Mouse (Mus musculus) myocyte (in vitro differentiated cells): Measurements from ENCODE around the gene Whamm. TPM values are rescaled to one million over a fixed set of nuclear protein-coding genes. Genes with fewer than 3 reads are reported as not detected.

ENCODE experiments used
- H3K27me3 ChIP-seq: one replicate; pipeline ENCODE4 v1.6.1; 2011; ENCODE audit not compliant: control insufficient read depth, insufficient read depth, insufficient read length
- H3K36me3 ChIP-seq: one replicate; pipeline ENCODE4 v1.6.1; 2011; ENCODE audit not compliant: control insufficient read depth, insufficient read depth
- H3K4me2 ChIP-seq: one replicate; pipeline ENCODE4 v1.6.1; 2011; ENCODE audit warnings: low read depth, control low read depth
- H3K4me3 ChIP-seq: one replicate; pipeline ENCODE4 v1.5.1; 2011; ENCODE audit warnings: mild to moderate bottlenecking, control low read depth, moderate library complexity
- H3K79me2 ChIP-seq: one replicate; pipeline ENCODE4 v1.6.1; 2011; ENCODE audit not compliant: control insufficient read depth, insufficient read depth
- H3ac ChIP-seq: one replicate; pipeline ENCODE4 v1.6.1; 2011; ENCODE audit not compliant: control insufficient read depth, insufficient read length
- CEBPB ChIP-seq: IDR thresholded peaks from 2 replicates; pipeline ENCODE4 v1.6.1; 2011; ENCODE audit warnings: mild to moderate bottlenecking, moderate library complexity; ENCODE audit not compliant: poor library complexity, insufficient read depth, severe bottlenecking
- E2F4 ChIP-seq: IDR thresholded peaks from one replicate; pipeline ENCODE4 v1.6.1; 2011; ENCODE audit warnings: mild to moderate bottlenecking, control low read depth, moderate library complexity; ENCODE audit not compliant: insufficient read depth
- MAX ChIP-seq: IDR thresholded peaks from one replicate; pipeline ENCODE4 v1.6.1; 2011; ENCODE audit warnings: low read depth, mild to moderate bottlenecking, control low read depth
- MYOD1 ChIP-seq, 3 experiments: IDR thresholded peaks; one replicate each; pipeline ENCODE4 v1.6.1; 2011; ENCODE audit warnings: control low read depth in 2 of 3, low read depth in 2 of 3, mild to moderate bottlenecking in 2 of 3, moderate library complexity in 1 of 3; ENCODE audit not compliant: insufficient read length in 2 of 3, control insufficient read depth in 1 of 3
- MYOG ChIP-seq, 3 experiments: IDR thresholded peaks; one replicate each; pipeline ENCODE4 v1.6.1; 2011; ENCODE audit warnings: control low read depth in 2 of 3, low read depth in 2 of 3, mild to moderate bottlenecking in 2 of 3; ENCODE audit not compliant: insufficient read length in 2 of 3, control insufficient read depth in 1 of 3, insufficient read depth in 1 of 3
- POLR2A ChIP-seq: IDR thresholded peaks from one replicate; pipeline ENCODE4 v1.6.1; 2011; ENCODE audit warnings: low read depth, mild to moderate bottlenecking, control low read depth, moderate library complexity; ENCODE audit not compliant: insufficient read length
- POLR2AphosphoS2 ChIP-seq: IDR thresholded peaks from one replicate; pipeline ENCODE4 v1.6.1; 2011; ENCODE audit warnings: low read depth, control low read depth; ENCODE audit not compliant: insufficient read length
- REST ChIP-seq: IDR thresholded peaks from one replicate; pipeline ENCODE4 v1.6.1; 2011; ENCODE audit warnings: mild to moderate bottlenecking, control low read depth, moderate library complexity; ENCODE audit not compliant: insufficient read depth, insufficient read length
- SRF ChIP-seq: IDR thresholded peaks from one replicate; pipeline ENCODE4 v1.6.1; 2011; ENCODE audit warnings: low read depth; ENCODE audit not compliant: control insufficient read depth, insufficient read length
- TCF12 ChIP-seq: IDR thresholded peaks from one replicate; pipeline ENCODE4 v1.6.1; 2011; ENCODE audit warnings: mild to moderate bottlenecking, control low read depth; ENCODE audit not compliant: poor library complexity, insufficient read depth, severe bottlenecking
- TCF3 ChIP-seq: IDR thresholded peaks from one replicate; pipeline ENCODE4 v1.6.1; 2011; ENCODE audit warnings: low read depth, control low read depth; ENCODE audit not compliant: insufficient read length
- USF1 ChIP-seq: IDR thresholded peaks from one replicate; pipeline ENCODE4 v1.6.1; 2011; ENCODE audit warnings: low read depth, mild to moderate bottlenecking, control low read depth, moderate library complexity
- polyA plus RNA-seq: library from polyadenylated mRNA; unstranded; fragments of >200 nt; fragmentation: generic; extraction: Trizol; gene quantifications from one replicate; pipeline ENCODE4 v1.2.1, GENCODE M21; 2012; ENCODE audit warnings: missing spikeins

Gene Whamm
- polyA plus RNA-seq, 1 experiment, result 4.0 TPM

GRCm38 (mm10) chr7:81599379-81600280 lies 28.6 kb downstream of the Whamm start:
- Histone ChIP-seq H3K27me3 (no peaks in the 10 kb centered on the region), H3K4me2 (no peak overlapping the region), H3K4me3 (no peak overlapping the region), H3ac (no peak overlapping the region), H3K36me3 (peaks cover 6% of the 10 kb centered on the region), H3K79me2 (no peaks in the 10 kb centered on the region)
- TF ChIP-seq USF1 (no peak), CEBPB (no peak), MAX (no peak), REST (no peak), POLR2A (no peak), MYOD1 (IDR thresholded peaks at IDR 0.05; ENCODE audit: control insufficient read depth in 1 of 3, insufficient read length in 2 of 3, low read depth in 2 of 3) (no peak), TCF12 (no peak), POLR2AphosphoS2 (no peak), SRF (no peak), E2F4 (no peak), TCF3 (no peak)

GRCm38 (mm10) chr7:81604991-81605390 lies 33.9 kb downstream of the Whamm start:
- no peaks in the 10 kb centered on the region for H3K79me2 ChIP-seq
- H3ac ChIP-seq, result no peak overlapping the region
- TF ChIP-seq USF1, result no peak
- TF ChIP-seq E2F4, result no peak
- no peak for TF ChIP-seq POLR2AphosphoS2
- no peak for TF ChIP-seq SRF
- TF ChIP-seq MYOG (IDR thresholded peaks at IDR 0.05; ENCODE audit: control insufficient read depth in 1 of 3, insufficient read depth in 1 of 3, insufficient read length in 2 of 3, low read depth in 2 of 3), result no peak
- no peak for TF ChIP-seq POLR2A
- H3K27me3 ChIP-seq, result peaks cover 21% of the 10 kb centered on the region
- no peak overlapping the region for H3K4me3 ChIP-seq
- H3K4me2 ChIP-seq, result no peak overlapping the region
- no peaks in the 10 kb centered on the region for H3K36me3 ChIP-seq

DNA sequence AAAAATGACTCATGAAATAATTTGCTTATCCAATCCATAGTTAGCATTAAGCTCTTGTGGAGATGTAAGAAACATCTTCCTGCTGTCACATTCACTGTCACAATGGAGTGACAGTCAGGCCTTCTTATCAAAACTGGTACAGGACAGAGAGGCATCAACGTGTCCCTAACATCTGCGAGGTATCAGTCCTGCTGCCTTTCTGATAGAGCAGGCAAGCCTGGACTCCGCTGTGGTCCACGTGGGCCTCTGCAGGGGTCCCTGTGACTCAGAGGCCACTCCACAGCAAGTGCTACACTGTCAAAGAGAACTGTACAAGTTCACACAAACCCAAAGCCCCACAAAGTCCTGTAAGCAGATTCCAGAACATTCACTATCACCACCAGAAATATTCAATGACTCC lies 34.4 kb downstream of the Whamm start:
- Histone ChIP-seq H3K4me3 (no peak overlapping the region), H3ac (no peak overlapping the region), H3K79me2 (no peaks in the 10 kb centered on the region), H3K27me3 (peaks cover 25% of the 10 kb centered on the region), H3K36me3 (no peaks in the 10 kb centered on the region), H3K4me2 (no peak overlapping the region)
- no peak for TF ChIP-seq CEBPB
- TF ChIP-seq MYOG (IDR thresholded peaks at IDR 0.05; ENCODE audit: control insufficient read depth in 1 of 3, insufficient read depth in 1 of 3, insufficient read length in 2 of 3, low read depth in 2 of 3), result no peak
- no peak for TF ChIP-seq USF1
- no peak for TF ChIP-seq POLR2AphosphoS2
- no peak for TF ChIP-seq MAX
- no peak for TF ChIP-seq MYOD1 (IDR thresholded peaks at IDR 0.05; ENCODE audit: control insufficient read depth in 1 of 3, insufficient read length in 2 of 3, low read depth in 2 of 3)
- no peak for TF ChIP-seq REST
- TF ChIP-seq TCF3, result no peak
- TF ChIP-seq SRF, result no peak
- TF ChIP-seq POLR2A, result no peak
- no peak for TF ChIP-seq E2F4
- no peak for TF ChIP-seq TCF12

GRCm38 (mm10) chr7:81606452-81606851 lies 35.4 kb downstream of the Whamm start:
- TF ChIP-seq USF1 (no peak), CEBPB (no peak), POLR2A (no peak), REST (no peak), TCF12 (no peak), MAX (no peak), SRF (no peak), MYOG (IDR thresholded peaks at IDR 0.05; ENCODE audit: control insufficient read depth in 1 of 3, insufficient read depth in 1 of 3, insufficient read length in 2 of 3, low read depth in 2 of 3) (no peak), E2F4 (no peak), POLR2AphosphoS2 (no peak), MYOD1 (IDR thresholded peaks at IDR 0.05; ENCODE audit: control insufficient read depth in 1 of 3, insufficient read length in 2 of 3, low read depth in 2 of 3) (no peak)
- Histone ChIP-seq H3K4me3 (no peak overlapping the region), H3K79me2 (no peaks in the 10 kb centered on the region), H3ac (no peak overlapping the region), H3K27me3 (peaks cover 33% of the 10 kb centered on the region), H3K36me3 (no peaks in the 10 kb centered on the region), H3K4me2 (no peak overlapping the region)
